Mouse (Mus musculus) frontal cortex, postnatal 25 days (tissue): ENCODE data around the gene Parp14.

Source experiments
- DNase-seq, 2 experiments: peaks; one replicate each; pipeline ENCODE4 v3.0.0; 2022; ENCODE audit warnings: low spot score in 2 of 2

The Parp14 gene

DNA sequence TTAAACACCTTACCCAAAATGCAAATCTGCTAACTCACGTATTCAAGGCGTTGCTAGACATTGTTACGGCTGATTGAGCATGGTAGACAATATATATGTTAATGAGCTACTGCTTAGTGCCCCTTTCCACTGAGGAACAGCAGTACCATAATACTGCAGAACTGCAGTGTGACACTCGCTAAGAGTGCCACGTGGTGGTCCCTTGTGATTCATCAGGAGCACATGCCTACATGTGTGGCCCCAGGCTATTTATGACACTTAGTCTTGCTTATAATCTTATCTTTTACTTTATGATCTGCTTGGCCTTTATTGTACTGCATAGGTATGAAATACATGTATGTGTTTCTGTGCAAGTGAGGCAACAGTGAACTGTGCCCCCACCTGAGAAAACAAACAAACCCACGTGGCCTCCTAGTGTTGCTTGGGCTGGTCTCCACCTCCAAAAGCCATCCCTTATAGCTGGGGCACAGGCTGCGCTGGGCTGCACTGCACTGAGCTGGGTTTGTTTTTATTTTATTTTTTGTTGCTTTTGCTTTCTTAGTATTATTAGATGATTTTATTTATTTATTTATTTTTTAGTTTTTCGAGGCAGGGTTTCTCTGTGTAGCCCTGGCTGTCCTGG, 83.7 kb downstream of the Parp14 start:
- DNase-seq, result no peak

DNA sequence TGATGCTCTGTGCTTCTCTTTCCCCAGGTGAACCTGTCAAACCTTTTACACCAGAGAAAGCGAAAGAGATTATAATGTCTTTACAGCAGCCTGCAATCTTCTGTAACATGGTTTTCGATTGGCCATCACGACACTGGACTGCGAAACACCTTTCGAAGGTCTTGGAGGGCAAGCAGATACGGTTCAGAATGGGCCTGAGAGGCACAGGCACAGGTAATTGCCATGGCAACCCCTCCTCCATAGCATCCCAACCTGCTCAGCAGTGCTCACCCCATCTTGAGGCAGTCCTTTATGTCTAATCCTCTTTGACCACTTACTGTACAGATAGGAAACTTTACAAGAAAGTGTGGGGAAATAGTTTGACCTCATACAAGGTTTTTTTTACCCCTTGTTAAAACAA, 84.2 kb downstream of the Parp14 start:
- DNase-seq, result no peak

DNA sequence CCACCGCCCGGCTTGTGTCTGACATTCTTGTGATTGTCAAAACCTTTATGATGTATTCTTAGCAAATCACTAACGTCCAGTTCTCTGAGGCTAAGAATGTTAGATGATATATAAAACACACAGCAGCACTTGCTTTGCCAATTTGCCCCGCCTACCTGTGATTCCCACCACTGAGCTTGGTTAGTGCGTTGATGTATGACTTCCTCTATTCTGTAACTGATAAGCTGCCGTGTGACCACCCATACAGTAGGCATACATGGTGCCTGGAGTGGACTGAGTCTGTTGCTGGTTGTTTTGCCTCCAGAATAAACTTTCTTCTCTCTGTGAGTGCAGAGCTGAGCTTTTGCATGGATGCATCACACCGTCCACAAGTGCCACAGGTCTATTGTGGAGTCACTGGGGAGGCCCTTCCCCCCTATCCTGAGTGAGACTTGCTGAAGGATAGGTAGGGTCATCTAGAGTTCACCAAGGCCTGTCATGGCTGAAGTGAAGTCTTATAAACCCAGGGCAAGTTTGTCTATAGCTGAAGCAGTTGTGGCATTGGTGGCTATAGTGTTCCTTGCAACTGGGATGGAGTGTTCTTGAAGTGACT, 87.1 kb downstream of the Parp14 start:
- no peak for DNase-seq

DNA sequence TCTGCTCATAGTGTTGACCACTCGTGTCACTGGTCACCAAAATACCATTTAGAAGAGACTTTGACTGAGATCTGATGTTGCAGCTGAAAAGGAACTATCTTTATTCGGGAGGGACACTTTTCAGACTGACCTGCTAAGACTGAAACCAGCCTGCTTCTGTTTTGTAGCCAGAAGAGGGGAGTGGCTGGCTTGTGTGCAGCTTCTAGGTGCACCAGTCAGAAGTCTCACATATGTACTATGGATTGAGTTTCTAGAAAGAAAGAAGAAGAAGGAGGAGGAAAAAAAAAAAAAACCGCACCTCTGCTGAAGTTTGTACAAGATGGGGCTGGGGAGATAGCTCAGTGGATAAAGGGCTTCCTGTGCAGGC, 88.2 kb downstream of the Parp14 start:
- DNase-seq, result no peak
